Mouse (Mus musculus) hindbrain, embryonic 11.5 days (tissue): ENCODE measurements at regions not wholly inside any gene's neighbourhood (a gene's known extent, or its start where the extent isn't known, plus 50 kb on each side); places are given as distances from the start of the nearest gene placed in this dataset.

Experiments
- ATAC-seq: fragments of 200-750 bp; cut with Nextera tagmentation; 2 replicates; pipeline ENCODE4 v1.8.0; 2017; ENCODE audit warnings: mild to moderate bottlenecking, moderate TSS enrichment, moderate library complexity; ENCODE audit not compliant: low FRiP score
- DNase-seq: peaks from one replicate; pipeline ENCODE4 v3.0.0-alpha.2; 2015; ENCODE audit warnings: low spot score
- H3K27ac ChIP-seq: fragments of 300-500 bp; sonication (generic); 2 replicates; pipeline ENCODE4 v1.5.1; 2014; ENCODE audit warnings: mild to moderate bottlenecking, low read depth, low read length
- H3K27me3 ChIP-seq: fragments of 300-500 bp; sonication (generic); 2 replicates; pipeline ENCODE4 v1.6.1; 2014; ENCODE audit warnings: mild to moderate bottlenecking, low read length, moderate library complexity, mixed read lengths; ENCODE audit not compliant: control insufficient read depth, insufficient read depth
- H3K36me3 ChIP-seq: fragments of 300-500 bp; sonication (generic); 2 replicates; pipeline ENCODE4 v1.6.1; 2014; ENCODE audit warnings: mild to moderate bottlenecking, low read length, moderate library complexity, mixed read lengths; ENCODE audit not compliant: control insufficient read depth, insufficient read depth
- H3K4me1 ChIP-seq: fragments of 300-500 bp; sonication (generic); replicated peaks from 2 replicates; pipeline ENCODE4 v1.6.1; 2014; ENCODE audit warnings: low read length, mixed read lengths; ENCODE audit not compliant: control insufficient read depth, insufficient read depth
- H3K4me2 ChIP-seq: fragments of 300-500 bp; sonication (generic); replicated peaks from 2 replicates; pipeline ENCODE4 v1.6.1; 2014; ENCODE audit warnings: mild to moderate bottlenecking, low read depth, low read length
- H3K4me3 ChIP-seq: fragments of 300-500 bp; sonication (generic); 2 replicates; pipeline ENCODE4 v1.5.1; 2014; ENCODE audit warnings: low read depth, low read length
- H3K9ac ChIP-seq: fragments of 300-500 bp; sonication (generic); 2 replicates; pipeline ENCODE4 v1.6.1; 2014; ENCODE audit warnings: low read depth, low read length
- H3K9me3 ChIP-seq: fragments of 300-500 bp; sonication (generic); 2 replicates; pipeline ENCODE4 v1.6.1; 2016; ENCODE audit warnings: low read length; ENCODE audit not compliant: control insufficient read depth
- WGBS: fragments of 180-500 bp; shearing (Covaris S2); extraction: QIAGEN DNeasy Blood & Tissue Kit; methylation state at CpG from one replicate; pipeline ENCODE4 v1.1.7; 2014; 5-methylcytosine and 5-hydroxymethylcytosine counted together

DNA sequence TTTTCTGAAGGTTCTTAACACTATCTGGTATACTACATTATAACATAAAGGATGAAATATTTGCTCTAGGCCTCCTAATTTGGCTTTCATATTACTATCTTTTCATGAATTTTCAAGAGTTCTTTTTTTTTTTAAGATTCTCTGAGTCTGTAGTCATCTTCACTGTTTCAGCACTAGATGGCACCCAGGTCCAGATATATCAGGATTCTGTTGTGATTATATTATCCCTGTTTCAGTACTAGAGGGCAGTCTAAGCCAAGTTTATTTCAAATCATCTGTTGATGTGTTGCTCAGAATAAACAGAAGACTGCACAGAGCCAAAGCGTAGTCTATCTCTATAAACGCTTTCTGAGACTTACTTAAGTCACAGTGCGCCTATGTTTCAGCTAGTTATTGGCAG is 1760.2 kb upstream of the Acvr2a start:
- no peak for ATAC-seq

DNA sequence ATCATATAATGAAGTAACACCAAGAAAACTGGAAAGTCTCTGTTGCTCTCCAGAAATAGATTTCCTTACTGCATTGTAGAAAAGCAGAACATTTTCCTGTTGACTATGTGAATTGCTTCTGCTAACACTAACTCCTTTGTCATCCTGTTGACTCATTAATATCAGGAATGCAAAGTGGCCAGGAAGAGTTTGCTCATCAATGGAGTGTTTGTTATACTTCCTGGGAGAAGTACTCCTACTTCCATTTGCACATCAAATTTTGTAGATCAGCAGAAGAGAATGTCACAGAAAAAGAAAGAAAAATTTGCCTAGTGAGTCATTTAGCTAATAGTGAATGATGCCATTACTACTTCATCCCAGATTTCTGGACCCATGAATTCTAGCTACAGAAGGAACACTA is 1739.7 kb upstream of the Acvr2a start:
- DNase-seq, result no peak
- no peak overlapping the region for H3K9ac ChIP-seq
- H3K4me2 ChIP-seq, result no peak overlapping the region
- H3K4me1 ChIP-seq, result no peaks in the 10 kb centered on the region
- no peaks in the 10 kb centered on the region for H3K9me3 ChIP-seq
- ATAC-seq, result no peak
- no peak overlapping the region for H3K4me3 ChIP-seq
- H3K36me3 ChIP-seq, result no peaks in the 10 kb centered on the region
- H3K27me3 ChIP-seq, result no peaks in the 10 kb centered on the region
- no peak overlapping the region for H3K27ac ChIP-seq

More for the DNA sequence above, 1760.2 kb upstream of the Acvr2a start:
- no peaks in the 10 kb centered on the region for H3K27me3 ChIP-seq
- no peaks in the 10 kb centered on the region for H3K36me3 ChIP-seq
- no peak overlapping the region for H3K4me2 ChIP-seq
- 92% methylated on average over 3 of the region's 3 CpGs for WGBS
- no peak overlapping the region for H3K27ac ChIP-seq
- H3K9me3 ChIP-seq, result no peaks in the 10 kb centered on the region
- no peak for DNase-seq
- H3K9ac ChIP-seq, result no peak overlapping the region
- H3K4me3 ChIP-seq, result no peak overlapping the region
- H3K4me1 ChIP-seq, result no peaks in the 10 kb centered on the region

DNA sequence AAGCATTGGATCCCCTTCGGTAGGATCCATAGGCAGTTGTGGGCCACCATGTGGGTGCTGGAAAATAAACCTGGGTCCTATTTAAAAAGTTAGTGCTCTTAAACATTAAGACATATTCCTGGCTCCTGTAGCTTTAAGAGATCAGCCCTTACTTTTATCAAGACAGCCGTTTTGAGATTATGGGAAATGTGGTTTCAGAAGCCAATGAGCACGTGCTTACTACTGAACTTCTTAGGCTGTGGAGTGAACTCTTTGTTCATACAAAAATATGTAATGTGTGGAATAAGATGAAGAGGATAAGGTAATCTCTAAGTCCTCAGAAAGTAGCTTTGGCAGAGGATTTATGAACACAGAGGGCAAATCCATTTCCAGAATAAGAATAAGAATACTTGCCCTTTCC is 1738.7 kb upstream of the Acvr2a start:
- Histone ChIP-seq H3K27me3 (no peaks in the 10 kb centered on the region), H3K9me3 (no peaks in the 10 kb centered on the region), H3K9ac (no peak overlapping the region), H3K4me1 (no peaks in the 10 kb centered on the region), H3K27ac (no peak overlapping the region), H3K4me2 (no peak overlapping the region), H3K36me3 (no peaks in the 10 kb centered on the region), H3K4me3 (no peak overlapping the region)
- ATAC-seq (no peak), DNase-seq (no peak)
- WGBS, result 92% methylated on average over 3 of the region's 3 CpGs

DNA sequence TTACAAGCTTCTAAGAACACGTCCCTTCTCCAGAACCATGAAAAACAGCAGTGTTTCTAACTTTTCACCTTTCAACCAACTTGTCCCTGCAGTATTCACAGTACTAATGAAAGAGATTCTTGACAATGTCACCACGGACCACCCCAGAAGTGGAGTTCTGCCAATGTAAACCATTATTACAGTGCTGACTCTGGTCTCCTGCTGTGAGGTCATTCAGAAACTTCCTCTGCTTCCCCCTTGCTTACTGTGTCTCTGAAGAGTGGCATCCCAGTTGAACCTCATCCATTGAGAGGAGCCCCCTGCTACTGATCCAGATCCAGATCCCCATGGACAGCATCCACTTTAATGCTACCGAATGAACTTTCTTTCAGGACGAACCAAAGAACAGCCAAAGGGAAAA is 1725.3 kb upstream of the Acvr2a start:
- H3K36me3 ChIP-seq, result no peaks in the 10 kb centered on the region
- no peak overlapping the region for H3K9ac ChIP-seq
- no peak overlapping the region for H3K4me2 ChIP-seq
- H3K9me3 ChIP-seq, result no peaks in the 10 kb centered on the region
- no peak overlapping the region for H3K4me3 ChIP-seq
- 28% methylated on average over 4 of the region's 4 CpGs for WGBS
- H3K27me3 ChIP-seq, result no peaks in the 10 kb centered on the region
- no peaks in the 10 kb centered on the region for H3K4me1 ChIP-seq
- ATAC-seq (no peak), DNase-seq (peak; percentile 30)
- no peak overlapping the region for H3K27ac ChIP-seq

DNA sequence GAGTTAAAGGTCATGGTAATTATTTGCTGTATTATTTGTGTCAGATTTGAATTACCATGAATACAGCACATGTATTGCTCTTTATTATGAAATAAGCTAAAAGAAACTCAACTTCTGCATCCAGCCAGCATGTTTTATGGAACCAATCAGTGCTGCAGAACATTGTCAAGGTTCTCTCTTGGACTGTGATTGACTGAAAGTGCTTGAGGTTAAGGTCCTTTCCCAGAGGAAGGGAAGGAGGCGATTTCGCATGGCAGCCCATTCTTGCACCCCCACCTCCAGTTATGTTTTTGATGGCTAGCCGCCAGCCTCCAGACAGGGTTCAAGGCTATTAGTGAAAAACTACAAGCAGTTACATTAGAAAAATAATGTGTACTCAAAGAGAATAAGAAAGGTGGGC is 1717.9 kb upstream of the Acvr2a start:
- no peak overlapping the region for H3K9ac ChIP-seq
- no peak overlapping the region for H3K27ac ChIP-seq
- no peak for DNase-seq
- H3K9me3 ChIP-seq, result no peaks in the 10 kb centered on the region
- H3K27me3 ChIP-seq, result no peaks in the 10 kb centered on the region
- WGBS, result 88% methylated on average over 3 of the region's 3 CpGs
- H3K4me1 ChIP-seq, result no peaks in the 10 kb centered on the region
- no peak for ATAC-seq
- no peaks in the 10 kb centered on the region for H3K36me3 ChIP-seq
- no peak overlapping the region for H3K4me2 ChIP-seq
- H3K4me3 ChIP-seq, result no peak overlapping the region

DNA sequence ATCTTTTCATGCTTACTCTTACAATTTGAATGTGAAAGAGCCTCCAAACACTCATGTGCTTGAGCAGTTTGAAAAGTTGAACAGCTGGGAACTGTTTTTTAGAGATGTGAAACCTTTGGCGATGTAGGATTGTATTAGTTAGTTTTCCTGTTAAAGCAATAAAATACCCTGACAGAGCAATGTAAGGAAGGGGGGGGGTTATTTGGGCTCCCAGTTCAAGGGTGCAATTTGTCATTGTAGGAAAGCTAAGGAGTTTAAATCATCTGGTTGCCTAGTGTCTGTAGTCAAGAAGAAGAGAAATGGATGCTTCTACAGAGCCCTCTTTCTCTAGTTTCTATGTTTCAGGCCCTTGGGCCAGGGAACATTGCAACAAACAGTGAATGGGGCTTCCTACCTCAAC is 1674.5 kb upstream of the Acvr2a start:
- H3K27ac ChIP-seq, result no peak overlapping the region
- 80% methylated on average over 1 of the region's 1 CpGs for WGBS
- DNase-seq, result no peak
- H3K4me3 ChIP-seq, result no peak overlapping the region
- H3K4me1 ChIP-seq, result no peaks in the 10 kb centered on the region
- ATAC-seq, result no peak
- H3K9me3 ChIP-seq, result no peaks in the 10 kb centered on the region
- no peaks in the 10 kb centered on the region for H3K36me3 ChIP-seq
- no peak overlapping the region for H3K4me2 ChIP-seq
- H3K27me3 ChIP-seq, result no peaks in the 10 kb centered on the region
- no peak overlapping the region for H3K9ac ChIP-seq

DNA sequence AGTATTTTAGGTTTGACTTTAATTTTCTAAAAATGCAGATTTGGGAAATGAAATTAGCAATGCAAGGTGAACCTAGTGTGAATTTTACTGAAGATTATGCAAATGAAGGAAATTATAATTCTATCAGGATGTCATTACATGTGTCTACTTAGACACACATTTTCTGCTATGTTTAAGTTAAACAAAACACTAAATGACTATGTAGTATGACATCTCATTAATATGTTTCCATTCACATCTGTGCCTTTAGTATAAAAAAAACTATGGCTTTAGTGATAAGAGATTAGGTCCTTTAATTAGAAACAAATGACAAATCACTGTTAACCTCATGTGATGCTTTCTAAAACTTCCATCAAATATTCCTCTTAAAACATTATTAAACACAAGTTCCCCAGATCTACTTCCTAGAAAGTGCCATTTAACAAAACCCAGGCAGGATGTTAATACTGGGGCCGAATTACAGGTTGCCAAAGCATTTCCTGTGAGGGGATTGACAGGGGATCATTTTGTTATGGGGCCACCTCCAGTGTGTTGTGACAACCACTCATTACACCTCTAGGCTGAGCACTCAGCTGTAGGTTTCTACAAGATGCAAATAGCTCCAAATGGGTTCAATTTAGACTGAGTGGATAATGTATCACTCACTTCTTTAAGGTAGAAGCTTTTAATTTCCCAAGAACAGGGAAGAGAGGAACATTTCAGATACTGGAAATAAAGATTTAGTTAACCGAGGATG is 1629.7 kb upstream of the Acvr2a start:
- WGBS, result 88% methylated on average over 2 of the region's 2 CpGs
- no peak for ATAC-seq

More for the DNA sequence above, 1629.7 kb upstream of the Acvr2a start:
- Histone ChIP-seq H3K9ac (no peak overlapping the region), H3K27me3 (no peaks in the 10 kb centered on the region), H3K4me3 (no peak overlapping the region), H3K4me2 (no peak overlapping the region), H3K36me3 (no peaks in the 10 kb centered on the region), H3K4me1 (no peaks in the 10 kb centered on the region), H3K27ac (no peak overlapping the region), H3K9me3 (no peaks in the 10 kb centered on the region)
- DNase-seq, result no peak
